Mouse (Mus musculus): Measurements from ENCODE around the gene Fkbp5.

Gene Fkbp5

DNA sequence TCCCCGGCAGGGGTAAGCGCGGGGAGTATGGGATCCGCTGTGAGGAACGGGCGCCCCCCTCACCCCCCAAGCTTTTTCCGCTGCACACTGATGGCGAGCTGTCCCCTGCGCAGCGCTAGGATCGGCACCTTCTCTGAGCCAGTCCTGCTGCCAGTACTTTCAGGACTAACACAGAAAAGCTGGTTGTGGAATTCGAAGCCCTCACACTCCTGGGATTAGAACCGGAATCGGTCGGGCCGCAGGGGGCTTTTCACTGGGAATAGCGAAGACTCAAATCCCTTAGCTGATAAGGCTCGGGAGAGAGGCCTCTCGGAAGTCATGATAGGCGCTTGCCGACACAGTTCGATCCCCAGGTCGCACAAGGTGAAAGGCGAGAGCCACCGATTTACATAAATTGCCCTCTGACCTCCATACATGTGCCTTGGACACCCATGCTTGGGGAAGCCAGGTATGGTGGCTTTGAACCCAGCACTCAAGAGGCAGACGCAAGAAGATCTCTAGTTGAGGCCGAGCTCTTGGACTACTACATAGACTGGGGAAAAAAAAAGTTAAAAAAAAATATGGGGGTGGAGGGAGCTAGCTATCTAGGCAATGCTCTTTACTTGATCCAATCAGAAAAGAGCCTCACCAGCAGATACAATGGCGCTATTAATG is 6.2 kb upstream of the Fkbp5 start:
- no peak for DNase-seq

DNA sequence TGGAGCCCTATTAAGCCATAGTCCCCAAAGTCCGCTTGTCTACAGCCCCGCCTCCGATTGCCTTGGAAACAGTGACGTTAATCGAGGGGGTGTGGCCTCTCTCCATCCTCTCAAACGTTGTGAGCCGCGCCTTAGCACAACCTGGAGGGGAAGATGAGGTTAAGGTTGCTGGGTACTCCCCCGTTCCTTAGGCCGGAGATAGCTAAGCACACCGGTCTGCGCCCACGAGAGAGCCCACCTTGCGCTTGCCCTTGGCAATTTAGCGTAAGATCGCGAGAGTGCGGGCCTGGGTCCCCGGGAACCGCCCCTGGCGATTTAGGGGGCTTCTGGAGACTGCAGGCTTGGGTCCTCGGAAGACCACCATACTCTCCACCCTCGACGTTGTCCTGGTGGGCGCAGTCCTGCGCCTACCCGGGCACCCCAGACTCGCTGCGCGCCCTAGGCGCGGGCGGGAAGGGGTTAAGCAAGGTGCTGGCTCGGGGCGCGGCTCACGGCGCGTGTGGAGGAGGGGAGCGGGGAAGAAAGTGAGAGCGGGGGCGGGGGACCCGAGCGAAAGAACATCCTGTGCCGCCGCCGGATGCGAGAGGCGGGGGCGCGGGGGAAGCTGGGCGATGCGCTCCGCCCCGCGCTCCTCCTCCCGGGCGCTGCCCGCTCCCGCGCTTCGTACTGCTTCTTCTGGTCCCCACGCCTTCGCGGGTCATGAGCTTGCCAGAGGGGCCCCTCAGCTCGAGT is 5.5 kb upstream of the Fkbp5 start:
- peak; percentile 91 to 93 for DNase-seq

DNA sequence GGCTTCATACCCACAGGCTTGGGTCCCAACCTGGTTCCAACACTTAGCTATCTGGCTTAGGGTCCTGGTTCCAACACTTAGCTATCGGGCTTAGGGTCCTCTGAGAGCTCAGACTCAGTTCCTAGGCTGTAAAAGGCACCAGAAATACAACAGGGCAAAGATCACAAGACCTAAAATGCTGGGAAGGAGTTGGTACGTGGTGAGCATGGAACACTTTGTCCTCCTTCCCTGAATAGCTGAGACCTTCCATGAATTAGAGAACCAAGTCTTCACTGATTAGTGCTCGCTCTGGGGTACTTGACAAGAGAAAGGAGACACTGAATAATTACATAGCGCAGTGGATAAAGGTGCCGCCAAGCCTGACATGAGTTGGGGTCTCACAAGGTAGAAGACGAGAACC is 4.6 kb upstream of the Fkbp5 start:
- no peak for DNase-seq

DNA sequence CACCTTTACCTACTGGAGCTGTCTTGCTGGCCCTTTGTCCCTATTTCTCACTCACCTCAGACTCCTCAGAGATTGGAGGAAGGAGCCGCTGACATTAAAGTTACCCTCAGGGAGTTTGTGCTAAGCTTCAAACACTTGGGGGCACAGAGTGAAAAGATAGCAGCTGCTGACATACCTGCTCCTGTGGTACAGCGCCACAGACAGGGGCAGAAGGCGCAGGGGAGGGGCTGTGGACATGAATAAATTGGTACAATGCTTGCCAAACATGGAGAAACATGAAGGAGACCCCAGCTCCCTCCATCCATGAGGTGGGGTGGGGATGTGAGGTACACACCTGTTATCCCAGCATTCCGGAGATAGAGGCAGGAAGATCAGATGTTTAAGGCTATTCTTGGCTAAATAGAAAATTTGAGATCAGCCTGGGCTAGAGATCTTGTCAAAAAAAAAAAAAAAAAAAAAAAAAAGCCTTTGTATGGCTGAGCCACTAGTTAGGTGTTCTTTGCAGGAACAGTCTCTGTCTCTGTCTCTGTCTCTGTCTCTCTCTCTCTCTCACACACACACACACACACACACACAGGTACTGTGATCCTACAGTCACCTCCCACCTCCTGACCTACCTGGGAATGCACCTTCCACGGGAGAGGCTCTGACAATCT is 3.9 kb upstream of the Fkbp5 start:
- DNase-seq = no peak

DNA sequence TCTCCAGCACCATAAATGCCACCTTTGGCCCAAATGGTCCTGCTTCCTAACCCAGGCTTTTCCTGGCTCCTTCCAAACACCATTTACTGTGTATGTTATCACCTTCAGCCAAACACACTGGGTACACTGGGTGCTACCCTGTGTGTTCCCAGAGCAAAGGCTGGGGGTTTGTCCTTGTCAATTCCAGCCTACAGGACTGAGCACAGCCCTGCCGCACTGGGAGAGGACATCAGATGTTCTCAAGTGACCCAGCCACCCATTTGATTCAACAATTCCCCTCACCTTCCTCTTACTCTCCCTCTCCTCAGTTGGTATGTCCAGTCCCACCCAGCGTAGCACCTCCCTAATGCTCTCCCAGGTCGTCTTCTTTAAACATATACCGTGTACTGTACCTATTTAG is 3.2 kb upstream of the Fkbp5 start:
- no peak for DNase-seq

DNA sequence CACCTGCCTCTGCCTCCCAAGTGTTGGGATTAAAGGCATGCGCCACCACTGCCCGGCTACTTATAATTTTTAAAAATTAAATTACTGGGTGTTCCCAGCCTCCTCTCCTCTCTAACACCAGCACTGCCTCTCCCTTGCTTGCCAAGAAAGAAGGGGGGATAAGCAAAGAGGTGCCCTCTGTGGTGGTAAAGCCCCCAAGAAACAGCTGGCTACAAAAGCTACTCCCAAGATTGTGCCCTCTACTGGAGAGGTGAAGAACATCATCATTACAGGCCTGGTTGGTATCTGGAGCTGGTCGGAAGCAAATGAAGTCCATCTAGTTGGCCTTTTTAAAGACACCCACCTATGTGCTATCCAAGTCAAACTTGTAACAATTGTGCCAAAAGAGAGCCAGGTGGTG is 2.5 kb upstream of the Fkbp5 start:
- DNase-seq = no peak

DNA sequence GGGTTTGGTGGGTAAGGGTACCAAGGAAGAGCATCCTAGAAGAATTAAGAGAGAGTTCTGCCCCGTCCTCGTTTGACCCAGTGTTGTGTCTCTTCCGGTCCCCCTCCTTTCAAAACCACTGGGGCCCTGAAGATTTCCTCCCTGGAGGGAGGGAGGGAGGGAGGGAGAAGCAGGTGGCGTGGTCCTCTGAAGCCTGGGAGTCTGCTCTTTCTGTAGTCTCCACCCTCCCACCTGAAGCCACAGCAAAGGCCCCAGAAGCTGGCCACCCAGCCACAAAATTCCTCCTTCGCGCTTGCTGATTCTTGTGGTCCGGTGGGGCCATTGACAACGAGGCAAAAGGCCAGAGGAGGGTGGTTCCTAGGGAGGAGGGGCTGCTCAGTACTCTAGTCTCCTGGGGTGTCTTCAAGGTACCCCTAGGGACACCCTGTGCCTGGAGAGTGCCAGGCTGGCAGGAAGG is 1.3 kb upstream of the Fkbp5 start:
- no peak for DNase-seq

DNA sequence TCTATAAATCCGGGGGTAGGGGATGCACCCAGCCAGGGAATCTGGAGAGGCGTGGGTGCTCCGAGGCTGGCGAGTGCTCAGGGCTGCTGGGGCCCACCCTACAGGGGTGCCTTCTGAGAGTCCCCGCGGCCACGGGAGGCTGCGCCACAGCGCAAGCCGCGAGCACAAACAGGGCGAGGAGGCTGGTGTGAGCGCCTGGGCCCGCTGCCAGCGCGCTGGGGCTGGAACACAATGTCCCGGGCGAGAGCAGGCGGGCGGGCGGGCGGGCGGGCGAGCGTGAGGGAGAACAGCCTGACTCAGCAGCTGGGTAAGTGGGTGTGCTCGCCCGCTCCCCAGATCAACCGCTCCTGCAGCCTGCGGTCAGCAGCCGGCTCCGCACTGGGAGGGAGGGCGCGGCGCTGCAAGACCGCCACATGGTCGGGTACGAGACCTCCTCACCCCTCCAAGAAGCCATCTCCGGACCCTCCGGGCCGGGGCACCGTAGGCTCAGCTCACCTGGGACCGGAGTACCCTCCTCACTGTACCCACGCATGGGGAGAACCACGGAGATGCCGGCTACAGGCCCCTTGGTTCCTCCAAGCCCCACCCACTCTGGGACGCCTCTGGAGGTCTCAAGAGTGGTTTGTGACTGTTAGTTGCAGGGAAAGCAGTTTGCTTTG is 758 bp upstream of the Fkbp5 start:
- DNase-seq = peak; percentile 85 to 90

DNA sequence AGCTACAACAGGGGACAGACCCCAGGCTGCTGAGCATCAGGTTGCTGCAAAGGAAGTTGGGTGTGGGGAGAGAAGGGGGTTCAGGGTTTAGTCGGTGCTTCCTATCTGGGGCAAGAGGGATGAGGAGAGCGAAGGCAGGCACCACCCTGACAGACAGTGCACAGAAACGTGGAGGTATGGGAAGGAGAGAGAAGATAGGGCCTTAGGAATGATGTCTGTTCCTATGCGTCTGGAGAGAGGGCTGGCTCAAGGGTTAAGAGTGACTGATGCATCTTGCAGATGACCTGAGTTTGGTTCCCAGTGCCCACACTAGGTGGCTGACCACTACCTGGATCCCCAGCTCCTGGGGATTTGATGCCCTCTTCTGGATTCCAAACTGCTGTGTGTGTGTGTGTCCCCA is 446 bp downstream of the Fkbp5 start:
- DNase-seq = no peak

DNA sequence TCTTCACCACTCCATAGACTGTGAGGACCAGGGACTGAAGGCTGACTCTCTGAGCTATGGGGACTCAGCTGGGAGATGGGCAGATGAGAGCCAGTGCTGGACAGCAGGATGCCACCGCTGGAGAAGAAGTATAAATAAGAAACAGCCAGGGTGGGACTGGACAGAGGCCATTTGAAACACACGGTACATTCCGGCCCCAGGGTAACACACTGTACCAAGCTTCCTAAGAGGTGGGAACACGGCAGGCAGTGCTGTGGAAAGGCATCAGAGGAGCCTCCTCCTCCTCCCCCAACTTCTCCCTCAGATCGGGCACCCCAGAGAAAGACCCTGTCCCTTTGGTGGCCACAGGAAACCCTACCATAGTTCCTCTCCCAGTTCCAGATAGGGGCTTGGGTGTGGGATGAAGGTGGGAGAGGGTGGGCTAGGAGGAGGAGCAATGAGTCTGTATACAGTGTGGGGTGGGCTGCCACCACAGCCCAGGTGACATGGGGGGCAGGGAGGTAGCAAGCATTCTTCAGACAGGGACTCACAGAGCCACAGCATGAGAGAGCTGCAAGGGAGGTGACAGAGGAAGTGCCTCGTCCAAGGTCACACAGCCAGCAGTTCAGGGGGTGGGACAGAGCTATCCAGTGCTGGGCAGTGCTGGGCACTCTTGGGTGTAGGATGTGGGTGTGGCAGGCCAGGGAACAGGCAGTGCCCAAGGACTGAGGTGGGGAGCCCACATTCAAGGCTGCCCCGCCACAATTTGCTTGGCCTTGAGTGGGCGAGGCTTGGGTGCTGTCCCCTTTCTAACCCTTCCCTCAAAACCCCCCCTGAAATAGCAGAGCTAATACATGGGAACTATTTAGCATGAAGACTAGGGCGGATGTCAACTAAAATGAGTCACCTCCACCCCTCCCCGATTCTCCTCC is 1.6 kb downstream of the Fkbp5 start:
- DNase-seq = no peak

DNA sequence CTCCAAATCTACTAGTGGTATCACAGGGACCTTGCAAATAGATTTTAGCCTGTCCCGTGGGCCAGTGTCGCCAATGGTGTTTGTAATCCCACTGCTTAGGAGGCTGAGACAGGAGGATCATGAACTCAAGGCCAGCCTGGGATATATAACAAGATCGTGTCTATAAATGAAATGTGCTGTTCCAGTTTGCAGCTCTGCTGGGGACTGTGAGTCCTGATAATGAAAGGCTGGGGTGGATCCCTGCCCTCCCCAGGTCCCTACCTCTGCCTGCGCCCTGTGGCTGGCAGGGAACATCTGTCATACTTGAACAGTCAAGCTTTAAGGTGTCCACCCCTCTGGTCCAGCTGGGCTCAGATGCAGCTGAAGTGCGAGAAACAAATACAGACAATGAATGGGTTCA is 2.8 kb downstream of the Fkbp5 start:
- no peak for DNase-seq

DNA sequence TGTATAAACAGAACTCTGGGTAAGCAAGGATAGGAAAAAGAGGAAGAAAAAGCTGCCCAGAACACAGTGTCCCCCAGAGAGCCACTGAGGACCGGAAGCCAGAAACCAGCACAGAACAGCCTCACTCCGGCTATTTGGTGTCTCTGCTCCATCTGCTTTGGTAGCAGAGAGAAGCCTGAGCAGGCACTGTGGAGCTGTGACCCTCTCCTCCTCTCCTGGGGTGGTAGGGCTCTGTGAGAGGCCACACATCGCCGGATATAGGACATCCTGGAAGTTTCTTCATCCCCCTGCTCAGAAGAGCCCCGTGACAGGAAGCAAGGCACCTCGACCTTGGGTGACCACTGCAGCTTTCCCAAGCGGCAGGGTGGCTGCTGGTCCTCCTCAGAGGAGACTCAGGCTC is 3.5 kb downstream of the Fkbp5 start:
- no peak for DNase-seq

DNA sequence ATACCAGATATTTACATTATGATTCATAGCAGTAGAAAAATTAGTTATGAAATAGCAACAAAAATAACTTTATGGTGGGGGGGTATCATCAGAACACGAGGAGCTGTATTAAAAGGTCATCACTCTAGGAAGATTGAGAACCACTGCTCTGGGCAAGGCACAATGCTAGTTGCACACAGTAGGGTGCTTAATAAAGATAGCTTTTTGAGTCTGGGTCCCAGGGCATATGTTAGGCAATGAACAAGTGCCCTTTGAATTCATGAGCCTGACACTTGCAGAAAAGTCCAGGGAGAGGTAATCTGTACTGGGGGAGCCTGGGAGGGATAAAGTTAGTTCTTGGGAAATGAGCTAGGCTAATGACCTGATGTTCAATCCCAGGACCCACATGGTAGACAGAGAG is 4.0 kb downstream of the Fkbp5 start:
- no peak for DNase-seq

DNA sequence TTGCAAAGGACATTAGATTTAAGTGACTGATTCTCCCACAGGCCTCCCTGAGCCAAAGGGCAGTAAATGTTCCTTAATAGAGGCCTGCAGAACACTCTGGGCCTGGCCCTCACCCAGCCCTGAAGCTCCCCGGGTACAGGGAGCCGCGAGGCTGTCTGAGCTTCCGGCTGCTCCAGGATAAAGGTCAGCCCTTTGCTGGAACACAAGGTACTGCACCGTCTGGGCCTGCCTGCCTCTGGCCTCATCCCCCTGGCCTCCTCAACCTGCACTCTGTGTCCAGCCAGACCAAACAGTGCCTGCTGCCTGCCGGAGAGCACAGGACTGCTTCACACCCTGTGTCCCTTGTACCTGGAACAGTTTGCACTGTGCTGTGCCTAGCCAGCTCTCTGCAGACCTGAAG is 4.6 kb downstream of the Fkbp5 start:
- DNase-seq = peak; percentile 59 to 74

DNA sequence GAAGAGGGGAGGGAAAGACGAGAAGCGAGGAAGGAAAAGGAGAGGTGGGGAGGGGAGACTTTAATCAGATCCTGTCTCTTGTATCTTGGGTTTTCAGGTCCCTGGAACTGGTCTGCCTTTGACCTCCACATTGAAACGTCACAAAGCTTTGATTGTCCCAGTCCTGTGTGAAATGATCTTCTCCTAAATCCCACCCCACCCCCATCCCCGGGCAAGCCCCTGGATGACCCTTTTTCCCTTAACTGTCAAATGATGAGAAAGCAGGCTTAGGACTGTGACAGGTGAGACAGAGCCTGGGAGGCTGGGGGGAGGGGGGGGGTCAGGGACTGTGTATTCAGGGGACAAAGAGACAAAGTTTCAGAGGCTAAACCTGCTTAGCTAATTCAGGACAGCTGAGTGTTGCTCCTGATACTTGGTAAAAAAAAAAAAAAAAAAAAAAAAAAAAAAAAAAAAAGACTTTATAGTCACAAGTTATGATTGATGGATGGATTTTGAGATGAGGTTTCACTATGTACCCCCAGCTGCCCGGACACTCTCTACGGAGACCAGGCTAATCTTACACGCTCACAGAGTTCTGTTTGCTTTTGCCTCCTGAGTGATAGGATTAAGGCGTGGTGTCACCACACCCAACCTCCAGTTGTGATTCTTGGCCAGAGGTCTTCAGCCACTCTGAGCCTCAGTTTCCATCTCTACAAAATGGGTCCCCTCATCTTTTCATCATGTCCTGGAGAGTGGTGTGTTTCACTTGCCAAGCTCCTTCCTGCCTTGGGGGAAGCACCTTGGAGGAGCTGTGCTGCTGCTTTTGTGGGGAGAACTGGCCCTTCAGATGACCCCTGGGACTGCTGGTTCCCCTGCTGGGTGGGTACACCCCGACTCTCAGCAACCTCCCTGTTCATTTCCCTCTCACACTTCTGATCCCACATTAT is 5.4 kb downstream of the Fkbp5 start:
- DNase-seq = no peak

DNA sequence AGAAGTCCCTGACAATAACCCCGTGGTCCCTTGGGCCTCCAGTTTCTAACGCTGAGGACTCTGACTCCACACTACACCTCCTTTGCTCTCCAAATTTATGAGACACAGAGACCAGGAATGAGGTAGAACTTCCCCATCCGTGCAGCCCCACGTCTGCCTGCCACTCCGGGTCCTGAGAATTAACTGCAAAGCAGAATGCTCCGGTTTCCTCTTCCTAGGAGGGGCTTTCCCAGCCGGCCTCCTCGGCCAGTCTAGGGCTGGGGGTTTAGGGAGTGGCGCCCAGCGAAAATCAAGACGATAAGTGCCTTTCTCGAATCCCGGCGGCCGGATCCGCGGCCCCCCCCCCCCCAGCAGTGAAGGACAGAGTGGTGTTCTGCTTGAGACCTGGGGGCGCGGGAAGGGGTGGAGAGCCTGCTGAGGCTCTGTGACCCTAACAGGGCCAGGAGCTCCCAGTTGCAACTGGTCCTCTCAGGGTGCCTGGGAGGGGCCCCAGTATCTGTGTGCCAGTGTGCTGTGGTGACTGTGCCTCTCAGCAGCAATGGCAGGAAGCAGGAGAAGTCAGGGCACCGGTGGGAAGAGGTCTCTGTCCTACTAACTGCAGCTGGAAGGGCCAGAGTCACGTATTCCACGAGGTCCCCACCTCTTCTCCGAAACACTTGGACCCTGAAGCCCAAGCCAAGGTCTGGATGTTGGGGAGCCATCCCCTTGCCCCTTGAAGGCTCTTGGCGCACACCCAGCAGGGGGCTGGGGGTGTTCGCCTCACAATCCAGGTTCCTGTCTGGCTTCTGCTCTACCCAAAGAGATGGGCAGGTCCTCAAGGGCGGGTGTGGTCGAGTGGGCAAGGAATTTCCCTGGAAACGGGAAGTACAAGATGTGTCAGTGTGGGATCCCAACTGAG is 6.6 kb downstream of the Fkbp5 start:
- peak in 1 of 2 experiments; percentile 41 for DNase-seq

DNA sequence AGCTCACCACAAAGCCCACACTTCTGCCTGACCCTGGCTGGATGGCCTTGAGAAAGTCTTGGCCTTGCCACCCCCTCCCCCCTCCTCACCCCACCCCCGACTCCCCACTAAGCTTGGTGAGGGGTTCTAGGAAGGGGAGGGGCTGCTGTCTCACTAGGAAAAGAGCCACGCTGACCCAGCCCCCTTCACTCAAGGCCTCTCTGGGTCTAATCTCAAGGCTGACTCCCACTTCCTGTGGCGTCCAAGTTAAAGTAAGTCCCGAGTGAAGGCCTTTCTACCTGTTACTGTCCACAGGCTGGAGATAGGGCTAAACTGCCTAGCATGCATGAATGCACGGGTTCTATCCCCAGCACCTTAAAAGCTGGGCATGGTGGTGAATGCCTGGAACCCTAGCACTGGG is 9.8 kb downstream of the Fkbp5 start:
- DNase-seq = no peak

DNA sequence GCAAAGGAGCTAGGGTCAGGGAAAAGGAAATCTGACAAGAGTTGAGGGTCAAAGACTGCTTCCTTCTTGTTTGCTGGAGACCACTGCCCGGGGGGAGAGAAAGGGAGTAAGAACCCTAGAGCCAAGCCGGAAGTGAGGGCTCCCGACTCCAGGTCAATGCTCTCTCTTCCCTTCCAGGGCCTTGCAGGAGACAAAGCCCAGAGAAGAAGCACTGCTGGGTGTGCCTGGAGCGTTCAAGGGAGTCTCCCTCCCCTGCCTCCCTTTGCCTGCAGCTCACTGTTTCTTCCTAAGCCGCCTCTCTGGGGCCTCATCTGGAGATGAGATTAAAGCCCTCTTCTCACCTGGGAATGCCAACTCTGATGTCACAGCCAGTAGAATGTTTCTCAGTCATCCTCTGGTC is 10.4 kb downstream of the Fkbp5 start:
- DNase-seq = no peak

DNA sequence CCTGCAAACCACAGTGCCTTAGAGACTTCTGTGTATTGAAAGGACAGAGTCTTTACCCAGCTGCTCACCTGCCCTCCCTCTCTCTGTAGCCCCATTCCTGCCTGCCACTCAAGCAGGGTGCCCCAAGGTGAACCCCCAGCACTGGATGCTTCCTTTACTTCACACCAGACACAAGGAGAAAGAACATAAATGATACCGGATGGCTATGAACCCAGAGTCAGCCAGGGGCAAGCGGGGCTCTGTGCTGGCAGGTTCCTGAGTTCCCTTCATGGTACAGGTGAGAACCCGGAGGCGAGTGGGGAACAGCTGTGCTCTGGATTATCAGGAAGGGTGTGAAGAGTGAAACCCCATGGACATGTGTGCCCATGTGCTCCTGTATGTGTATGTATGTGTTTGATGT is 11.7 kb downstream of the Fkbp5 start:
- no peak for DNase-seq

DNA sequence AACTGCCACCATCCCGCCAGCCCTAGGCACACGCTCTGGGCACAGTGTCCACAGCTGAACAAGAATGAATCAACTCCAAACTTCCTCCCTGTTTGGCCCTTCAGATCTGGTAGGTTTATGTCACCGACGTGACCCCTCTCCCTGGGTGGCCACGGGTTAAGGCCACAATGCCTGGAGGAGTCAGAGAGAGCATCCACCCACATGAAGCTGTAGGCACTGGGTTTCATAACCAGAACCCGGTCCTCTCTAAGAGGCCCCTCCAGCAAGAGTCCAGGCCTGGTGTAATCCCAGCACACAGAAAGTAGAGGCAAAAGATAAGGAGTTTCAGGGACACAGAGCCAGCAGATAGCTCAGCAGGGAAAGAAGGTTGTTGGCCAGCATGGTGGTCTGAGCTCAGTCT is 13.1 kb downstream of the Fkbp5 start:
- DNase-seq = no peak

Measured in kidney, postnatal 4 days (tissue).